Mouse (Mus musculus) heart, adult 8-10 months (tissue): Measurements from ENCODE around the gene Olfr374. TPM values are rescaled to one million over a fixed set of nuclear protein-coding genes. Genes with fewer than 3 reads are reported as not detected.

Experiments
- total RNA-seq, 4 experiments: library from RNA; stranded (reverse); gene quantifications; 2 replicates each; pipeline ENCODE4 v1.2.4; 2022

The Olfr374 gene
- total RNA-seq, 4 experiments from 2014 or later, result not detected

Other genes with a start within 250 kb of the Olfr374 start
- 1 to 10 TPM; 5.0 to 8.7 (median 5.8) TPM for gene Zfp709, start 225.0 kb upstream of the Olfr374 start, total RNA-seq
- 1 to 10 TPM; 2.7 to 3.3 (median 3.0) TPM for gene Zfp882, start 198.4 kb upstream of the Olfr374 start, total RNA-seq
- 10 to 100 TPM; 22.4 to 27.8 (median 22.9) TPM for gene Zfp617, start 198.4 kb upstream of the Olfr374 start, total RNA-seq
- 1 to 10 TPM; 5.4 to 7.5 (median 7.0) TPM for gene Zfp961, start 156.0 kb upstream of the Olfr374 start, total RNA-seq
- gene Cyp4f18, start 97.4 kb upstream of the Olfr374 start, total RNA-seq, result 1 to 10 TPM in 2 of 4 experiments, under 1 TPM in 2; 0.25 to 1.2 (median 0.84) TPM
- gene Olfr372, start 65.8 kb upstream of the Olfr374 start, total RNA-seq, result not detected
- not detected for gene Olfr373, start 23.9 kb upstream of the Olfr374 start, total RNA-seq
- gene Tpm4, start 27.9 kb downstream of the Olfr374 start, total RNA-seq, result 100 to 1,000 TPM in 1 of 4 experiments, 10 to 100 TPM in 3; 58.6 to 106 (median 81.9) TPM
- gene Rab8a, start 54.2 kb downstream of the Olfr374 start, total RNA-seq, result 10 to 100 TPM; 14.6 to 25.3 (median 19.5) TPM
- not detected for gene Hsh2d, start 82.6 kb downstream of the Olfr374 start, total RNA-seq
- 1 to 10 TPM in 3 of 4 experiments, under 1 TPM in 1; 0.90 to 3.5 (median 2.2) TPM for gene Cib3, start 105.8 kb downstream of the Olfr374 start, total RNA-seq
- gene Gm11034, start 106.6 kb downstream of the Olfr374 start, total RNA-seq, result not detected
- 10 to 100 TPM; 18.4 to 23.2 (median 21.9) TPM for gene Fam32a, start 112.7 kb downstream of the Olfr374 start, total RNA-seq
- gene Ap1m1, start 133.0 kb downstream of the Olfr374 start, total RNA-seq, result 10 to 100 TPM; 42.0 to 48.4 (median 43.4) TPM
- gene Gm10282, start 198.2 kb downstream of the Olfr374 start, total RNA-seq, result 1 to 10 TPM; 5.4 to 8.3 (median 7.5) TPM
- gene Klf2, start 212.0 kb downstream of the Olfr374 start, total RNA-seq, result 10 to 100 TPM; 40.3 to 74.6 (median 52.7) TPM